Mouse (Mus musculus) erythroblast, embryonic 14.5 days (primary cell): ENCODE results near the gene Klhl40.

ENCODE experiments used
- GATA1 ChIP-seq: IDR thresholded peaks from 2 replicates; pipeline ENCODE4 v1.6.1; 2012; ENCODE audit warnings: low read length, inconsistent platforms, mixed read lengths
- TAL1 ChIP-seq: IDR thresholded peaks from 3 replicates; pipeline ENCODE4 v1.6.1; 2012; ENCODE audit warnings: low read length, inconsistent platforms, mixed read lengths

- TF ChIP-seq GATA1, result no peak
- TF ChIP-seq TAL1, result no peak
These were observed 24.6 kb upstream of the Klhl40 start for GRCm38 (mm10) chr9:121752774-121753173.
